Mouse (Mus musculus): Measurements from ENCODE around the gene Znrf2. TPM values are rescaled to one million over a fixed set of nuclear protein-coding genes. Genes with fewer than 3 reads are reported as not detected.
"Not testable (repeated sequence)": the region's sequence is repeated elsewhere in the genome, so short reads cannot be mapped to it uniquely, and the experiment has no call there.

The Znrf2 gene
- polyA plus RNA-seq, 1 experiment from 2014 or later = 6.0 TPM

- no peak overlapping the region for H3K27ac ChIP-seq (ENCODE audit: low read length)
- no peak for ATAC-seq (ENCODE audit: insufficient number of reproducible peaks, insufficient read depth, low FRiP score, low read depth)
- H3K4me1 ChIP-seq (ENCODE audit: control insufficient read depth, insufficient read depth, low read length) = no peaks in the 10 kb centered on the region
- no peak overlapping the region for H3K4me3 ChIP-seq (ENCODE audit: low read depth, low read length)
- no peaks in the 10 kb centered on the region for H3K36me3 ChIP-seq (ENCODE audit: control insufficient read depth, insufficient read depth, low read length)
- H3K27me3 ChIP-seq (ENCODE audit: control insufficient read depth, insufficient read depth, low read length) = no peaks in the 10 kb centered on the region
- no peak overlapping the region for H3K9ac ChIP-seq (replicated peaks; ENCODE audit: low read depth, low read length)
- no peak overlapping the region for H3K4me2 ChIP-seq (replicated peaks; ENCODE audit: low read depth, low read length)
- 43% methylated on average over 1 of the region's 1 CpGs for WGBS
- peaks cover 11% of the 10 kb centered on the region; the same call in 1 of the 2 replicates for H3K9me3 ChIP-seq (ENCODE audit: control insufficient read depth, low read depth, low read length)
Measured at GRCm38 (mm10) chr6:54842041-54842440, 25.3 kb downstream of the Znrf2 start.

- Histone ChIP-seq H3K9me3 (ENCODE audit: control insufficient read depth, low read depth, low read length) (no peaks in the 10 kb centered on the region), H3K4me3 (ENCODE audit: low read depth, low read length) (no peak overlapping the region)
- WGBS = 77% methylated on average over 3 of the region's 3 CpGs
Measured at GRCm38 (mm10) chr6:54848546-54848945, 31.8 kb downstream of the Znrf2 start.

GRCm38 (mm10) chr6:54849179-54850156 lies 32.8 kb downstream of the Znrf2 start:
- Histone ChIP-seq H3K4me2 (replicated peaks; ENCODE audit: low read depth, low read length) (no peak overlapping the region), H3K27me3 (ENCODE audit: control insufficient read depth, insufficient read depth, low read length) (no peaks in the 10 kb centered on the region), H3K4me1 (ENCODE audit: control insufficient read depth, insufficient read depth, low read length) (no peaks in the 10 kb centered on the region), H3K9me3 (ENCODE audit: control insufficient read depth, low read depth, low read length) (no peaks in the 10 kb centered on the region), H3K4me3 (ENCODE audit: low read depth, low read length) (no peak overlapping the region), H3K36me3 (ENCODE audit: control insufficient read depth, insufficient read depth, low read length) (no peaks in the 10 kb centered on the region), H3K9ac (replicated peaks; ENCODE audit: low read depth, low read length) (no peak overlapping the region), H3K27ac (ENCODE audit: low read length) (no peak overlapping the region)
- WGBS = 26% methylated on average over 4 of the region's 4 CpGs
- ATAC-seq (ENCODE audit: insufficient number of reproducible peaks, insufficient read depth, low FRiP score, low read depth) = no peak

More at GRCm38 (mm10) chr6:54848546-54848945, 31.8 kb downstream of the Znrf2 start:
- Histone ChIP-seq H3K36me3 (ENCODE audit: control insufficient read depth, insufficient read depth, low read length) (no peaks in the 10 kb centered on the region), H3K4me2 (replicated peaks; ENCODE audit: low read depth, low read length) (no peak overlapping the region), H3K4me1 (ENCODE audit: control insufficient read depth, insufficient read depth, low read length) (no peaks in the 10 kb centered on the region), H3K27ac (ENCODE audit: low read length) (no peak overlapping the region), H3K27me3 (ENCODE audit: control insufficient read depth, insufficient read depth, low read length) (no peaks in the 10 kb centered on the region), H3K9ac (replicated peaks; ENCODE audit: low read depth, low read length) (no peak overlapping the region)
- ATAC-seq (ENCODE audit: insufficient number of reproducible peaks, insufficient read depth, low FRiP score, low read depth) = no peak

- H3K4me2 ChIP-seq (replicated peaks; ENCODE audit: low read depth, low read length) = no peak overlapping the region
- H3K9me3 ChIP-seq (ENCODE audit: control insufficient read depth, low read depth, low read length) = no peaks in the 10 kb centered on the region
- H3K36me3 ChIP-seq (ENCODE audit: control insufficient read depth, insufficient read depth, low read length) = no peaks in the 10 kb centered on the region
- H3K4me1 ChIP-seq (ENCODE audit: control insufficient read depth, insufficient read depth, low read length) = no peaks in the 10 kb centered on the region
- H3K4me3 ChIP-seq (ENCODE audit: low read depth, low read length) = no peak overlapping the region
- ATAC-seq (ENCODE audit: insufficient number of reproducible peaks, insufficient read depth, low FRiP score, low read depth) = no peak
- H3K9ac ChIP-seq (replicated peaks; ENCODE audit: low read depth, low read length) = no peak overlapping the region
- no peaks in the 10 kb centered on the region for H3K27me3 ChIP-seq (ENCODE audit: control insufficient read depth, insufficient read depth, low read length)
- 63% methylated on average over 4 of the region's 4 CpGs for WGBS
- H3K27ac ChIP-seq (ENCODE audit: low read length) = no peak overlapping the region
Measured at GRCm38 (mm10) chr6:54851778-54852177, 35.1 kb downstream of the Znrf2 start.

- 24% methylated on average over 3 of the region's 3 CpGs for WGBS
- Histone ChIP-seq H3K4me3 (ENCODE audit: low read depth, low read length) (no peak overlapping the region), H3K27me3 (ENCODE audit: control insufficient read depth, insufficient read depth, low read length) (no peaks in the 10 kb centered on the region), H3K4me2 (replicated peaks; ENCODE audit: low read depth, low read length) (no peak overlapping the region), H3K4me1 (ENCODE audit: control insufficient read depth, insufficient read depth, low read length) (no peaks in the 10 kb centered on the region), H3K27ac (ENCODE audit: low read length) (no peak overlapping the region), H3K9me3 (ENCODE audit: control insufficient read depth, low read depth, low read length) (no peaks in the 10 kb centered on the region), H3K36me3 (ENCODE audit: control insufficient read depth, insufficient read depth, low read length) (no peaks in the 10 kb centered on the region), H3K9ac (replicated peaks; ENCODE audit: low read depth, low read length) (no peak overlapping the region)
- ATAC-seq (ENCODE audit: insufficient number of reproducible peaks, insufficient read depth, low FRiP score, low read depth) = no peak
Measured at GRCm38 (mm10) chr6:54852669-54853068, 36.0 kb downstream of the Znrf2 start.

GRCm38 (mm10) chr6:54854859-54855258 lies 38.1 kb downstream of the Znrf2 start:
- no peak overlapping the region for H3K9ac ChIP-seq (replicated peaks; ENCODE audit: low read depth, low read length)
- H3K36me3 ChIP-seq (ENCODE audit: control insufficient read depth, insufficient read depth, low read length) = no peaks in the 10 kb centered on the region
- no peaks in the 10 kb centered on the region for H3K4me1 ChIP-seq (ENCODE audit: control insufficient read depth, insufficient read depth, low read length)
- no peak overlapping the region for H3K27ac ChIP-seq (ENCODE audit: low read length)
- no peak for ATAC-seq (ENCODE audit: insufficient number of reproducible peaks, insufficient read depth, low FRiP score, low read depth)
- no peaks in the 10 kb centered on the region for H3K27me3 ChIP-seq (ENCODE audit: control insufficient read depth, insufficient read depth, low read length)
- no peaks in the 10 kb centered on the region for H3K9me3 ChIP-seq (ENCODE audit: control insufficient read depth, low read depth, low read length)
- 43% methylated on average over 4 of the region's 4 CpGs for WGBS
- H3K4me3 ChIP-seq (ENCODE audit: low read depth, low read length) = no peak overlapping the region
- no peak overlapping the region for H3K4me2 ChIP-seq (replicated peaks; ENCODE audit: low read depth, low read length)

GRCm38 (mm10) chr6:54855801-54856583 lies 39.3 kb downstream of the Znrf2 start:
- Histone ChIP-seq H3K4me2 (replicated peaks; ENCODE audit: low read depth, low read length) (no peak overlapping the region), H3K27ac (ENCODE audit: low read length) (no peak overlapping the region), H3K9ac (replicated peaks; ENCODE audit: low read depth, low read length) (no peak overlapping the region), H3K9me3 (ENCODE audit: control insufficient read depth, low read depth, low read length) (no peaks in the 10 kb centered on the region), H3K36me3 (ENCODE audit: control insufficient read depth, insufficient read depth, low read length) (no peaks in the 10 kb centered on the region), H3K27me3 (ENCODE audit: control insufficient read depth, insufficient read depth, low read length) (no peaks in the 10 kb centered on the region), H3K4me3 (ENCODE audit: low read depth, low read length) (no peak overlapping the region), H3K4me1 (ENCODE audit: control insufficient read depth, insufficient read depth, low read length) (no peaks in the 10 kb centered on the region)
- WGBS = 64% methylated on average over 4 of the region's 4 CpGs
- no peak for ATAC-seq (ENCODE audit: insufficient number of reproducible peaks, insufficient read depth, low FRiP score, low read depth)

- 94% methylated on average over 5 of the region's 5 CpGs for WGBS
Measured at GRCm38 (mm10) chr6:54859159-54859558, 42.4 kb downstream of the Znrf2 start.

More at GRCm38 (mm10) chr6:54859159-54859558, 42.4 kb downstream of the Znrf2 start:
- not testable (repeated sequence) for H3K9ac ChIP-seq (replicated peaks; ENCODE audit: low read depth, low read length); H3K36me3 ChIP-seq (ENCODE audit: control insufficient read depth, insufficient read depth, low read length); H3K27ac ChIP-seq (ENCODE audit: low read length); ATAC-seq (ENCODE audit: insufficient number of reproducible peaks, insufficient read depth, low FRiP score, low read depth); H3K4me1 ChIP-seq (ENCODE audit: control insufficient read depth, insufficient read depth, low read length); H3K9me3 ChIP-seq (ENCODE audit: control insufficient read depth, low read depth, low read length); H3K27me3 ChIP-seq (ENCODE audit: control insufficient read depth, insufficient read depth, low read length); H3K4me2 ChIP-seq (replicated peaks; ENCODE audit: low read depth, low read length); H3K4me3 ChIP-seq (ENCODE audit: low read depth, low read length)

Data from stomach, embryonic 14.5 days (tissue).